Mouse (Mus musculus): ENCODE results near the gene Golga2. TPM values are rescaled to one million over a fixed set of nuclear protein-coding genes. Genes with fewer than 3 reads are reported as not detected.
"Not testable (repeated sequence)": the region's sequence is repeated elsewhere in the genome, so short reads cannot be mapped to it uniquely, and the experiment has no call there.

Gene Golga2
- polyA plus RNA-seq, 1 experiment from 2014 or later = 16.7 TPM

- peaks cover 19% of the 10 kb centered on the region for H3K4me1 ChIP-seq
- WGBS = 73% methylated on average over 6 of the region's 6 CpGs
- no peaks in the 10 kb centered on the region for H3K27me3 ChIP-seq (ENCODE audit: low read depth, poor library complexity, severe bottlenecking)
- H3K36me3 ChIP-seq = peaks cover 46% of the 10 kb centered on the region
- no peaks in the 10 kb centered on the region for H3K9me3 ChIP-seq (replicated peaks)
- peak overlapping the region; percentile 91 for H3K27ac ChIP-seq (replicated peaks)
- DNase-seq (ENCODE audit: low spot score) = no peak
- peak overlapping the region; percentile 96 for H3K4me3 ChIP-seq
Observed at GRCm38 (mm10) chr2:32258887-32259533, 28.2 kb upstream of the Golga2 start.

- H3K36me3 ChIP-seq = peaks cover 38% of the 10 kb centered on the region
- no peaks in the 10 kb centered on the region for H3K27me3 ChIP-seq (ENCODE audit: low read depth, poor library complexity, severe bottlenecking)
- WGBS = under 1% methylated on average over 59 of the region's 59 CpGs
- peak within 1 kb of the TSS; percentile 91 for H3K27ac ChIP-seq (replicated peaks)
- DNase-seq (ENCODE audit: low spot score) = peak; percentile 89
- peak within 1 kb of the TSS; percentile 96 for H3K4me3 ChIP-seq
- H3K9me3 ChIP-seq (replicated peaks) = no peaks in the 10 kb centered on the region
- H3K4me1 ChIP-seq = peaks cover 19% of the 10 kb centered on the region
Observed at GRCm38 (mm10) chr2:32259657-32260417, 27.3 kb upstream of the Golga2 start, which contains the start of gene Uck1. Gene Uck1 (minus strand): TSS chr2:32260159.

- H3K27me3 ChIP-seq (ENCODE audit: low read depth, poor library complexity, severe bottlenecking) = no peaks in the 10 kb centered on the region
- 36% methylated on average over 4 of the region's 4 CpGs for WGBS
- H3K27ac ChIP-seq (replicated peaks) = no peak overlapping the region
- H3K4me1 ChIP-seq = peaks cover 19% of the 10 kb centered on the region
- H3K9me3 ChIP-seq (replicated peaks) = no peaks in the 10 kb centered on the region
- H3K36me3 ChIP-seq = peaks cover 34% of the 10 kb centered on the region
- peak; percentile 42 for DNase-seq (ENCODE audit: low spot score)
- H3K4me3 ChIP-seq = peak overlapping the region; percentile 96
Observed at GRCm38 (mm10) chr2:32260635-32261034, 26.5 kb upstream of the Golga2 start.

- WGBS = 75% methylated on average over 3 of the region's 3 CpGs
- no peak for DNase-seq (ENCODE audit: low spot score)
- Histone ChIP-seq H3K27ac (replicated peaks) (no peak overlapping the region), H3K4me3 (no peak overlapping the region), H3K27me3 (ENCODE audit: low read depth, poor library complexity, severe bottlenecking) (no peaks in the 10 kb centered on the region), H3K9me3 (replicated peaks) (no peaks in the 10 kb centered on the region), H3K4me1 (no peaks in the 10 kb centered on the region), H3K36me3 (peaks cover 43% of the 10 kb centered on the region)
Observed at GRCm38 (mm10) chr2:32275823-32276222, 11.4 kb upstream of the Golga2 start.

- DNase-seq (ENCODE audit: low spot score) = no peak
- Histone ChIP-seq H3K4me1 (peaks cover 11% of the 10 kb centered on the region), H3K36me3 (peaks cover 84% of the 10 kb centered on the region), H3K27ac (replicated peaks) (no peak overlapping the region), H3K27me3 (ENCODE audit: low read depth, poor library complexity, severe bottlenecking) (no peaks in the 10 kb centered on the region), H3K4me3 (no peak overlapping the region), H3K9me3 (replicated peaks) (no peaks in the 10 kb centered on the region)
- WGBS = 92% methylated on average over 2 of the region's 2 CpGs
Observed at GRCm38 (mm10) chr2:32282289-32282688, 4.9 kb upstream of the Golga2 start.

GRCm38 (mm10) chr2:32282727-32283126 lies 4.5 kb upstream of the Golga2 start:
- Histone ChIP-seq H3K27ac (replicated peaks) (no peak overlapping the region), H3K4me3 (no peak overlapping the region), H3K4me1 (peaks cover 12% of the 10 kb centered on the region), H3K27me3 (ENCODE audit: low read depth, poor library complexity, severe bottlenecking) (no peaks in the 10 kb centered on the region), H3K9me3 (replicated peaks) (no peaks in the 10 kb centered on the region), H3K36me3 (peaks cover 80% of the 10 kb centered on the region)
- peak; percentile 42 for DNase-seq (ENCODE audit: low spot score)
- WGBS = 81% methylated on average over 1 of the region's 1 CpGs

- Histone ChIP-seq H3K27me3 (ENCODE audit: low read depth, poor library complexity, severe bottlenecking) (no peaks in the 10 kb centered on the region), H3K36me3 (peaks cover 67% of the 10 kb centered on the region), H3K27ac (replicated peaks) (no peak overlapping the region), H3K4me1 (peaks cover 17% of the 10 kb centered on the region), H3K4me3 (no peak overlapping the region), H3K9me3 (replicated peaks) (no peaks in the 10 kb centered on the region)
- WGBS = 93% methylated on average over 3 of the region's 3 CpGs
- no peak for DNase-seq (ENCODE audit: low spot score)
Observed at GRCm38 (mm10) chr2:32283986-32284385, 3.2 kb upstream of the Golga2 start.

GRCm38 (mm10) chr2:32287923-32288367 lies 761 bp downstream of the Golga2 start, which contains the start of gene Swi5:
Gene Swi5 (minus strand): TSS chr2:32288075.
- under 1% methylated on average over 41 of the region's 41 CpGs for WGBS
- H3K4me3 ChIP-seq = peak within 1 kb of the TSS; percentile 100
- H3K4me1 ChIP-seq = peaks cover 23% of the 10 kb centered on the region
- no peaks in the 10 kb centered on the region for H3K9me3 ChIP-seq (replicated peaks)
- H3K27me3 ChIP-seq (ENCODE audit: low read depth, poor library complexity, severe bottlenecking) = no peaks in the 10 kb centered on the region
- peak within 1 kb of the TSS; percentile 95 for H3K27ac ChIP-seq (replicated peaks)
- peaks cover 36% of the 10 kb centered on the region for H3K36me3 ChIP-seq
- DNase-seq (ENCODE audit: low spot score) = peak; percentile 100

- DNase-seq (ENCODE audit: low spot score) = no peak
- peak overlapping the region; percentile 100 for H3K4me3 ChIP-seq
- no peaks in the 10 kb centered on the region for H3K9me3 ChIP-seq (replicated peaks)
- peak overlapping the region; percentile 95 for H3K27ac ChIP-seq (replicated peaks)
- H3K27me3 ChIP-seq (ENCODE audit: low read depth, poor library complexity, severe bottlenecking) = no peaks in the 10 kb centered on the region
- WGBS = 3% methylated on average over 29 of the region's 29 CpGs
- peaks cover 23% of the 10 kb centered on the region for H3K4me1 ChIP-seq
- H3K36me3 ChIP-seq = peaks cover 37% of the 10 kb centered on the region
Observed at GRCm38 (mm10) chr2:32288371-32288931, 1.3 kb downstream of the Golga2 start.

- Histone ChIP-seq H3K4me1 (peaks cover 23% of the 10 kb centered on the region), H3K27me3 (ENCODE audit: low read depth, poor library complexity, severe bottlenecking) (no peaks in the 10 kb centered on the region), H3K27ac (replicated peaks) (no peak overlapping the region), H3K4me3 (peak overlapping the region; percentile 100; the same call in 1 of the 2 replicates), H3K9me3 (replicated peaks) (no peaks in the 10 kb centered on the region), H3K36me3 (peaks cover 32% of the 10 kb centered on the region)
- no peak for DNase-seq (ENCODE audit: low spot score)
Observed at GRCm38 (mm10) chr2:32289578-32289977, 2.4 kb downstream of the Golga2 start.

- Histone ChIP-seq H3K27ac (replicated peaks) (no peak overlapping the region), H3K36me3 (peaks cover 64% of the 10 kb centered on the region), H3K4me1 (peaks cover 2% of the 10 kb centered on the region), H3K9me3 (replicated peaks) (no peaks in the 10 kb centered on the region), H3K27me3 (ENCODE audit: low read depth, poor library complexity, severe bottlenecking) (no peaks in the 10 kb centered on the region), H3K4me3 (no peak overlapping the region)
- 90% methylated on average over 8 of the region's 8 CpGs for WGBS
- no peak for DNase-seq (ENCODE audit: low spot score)
Observed at GRCm38 (mm10) chr2:32294348-32294747, 7.2 kb downstream of the Golga2 start.

- WGBS = 83% methylated on average over 3 of the region's 3 CpGs
- Histone ChIP-seq H3K4me1 (no peaks in the 10 kb centered on the region), H3K27ac (replicated peaks) (no peak overlapping the region), H3K9me3 (replicated peaks) (no peaks in the 10 kb centered on the region), H3K4me3 (no peak overlapping the region), H3K27me3 (ENCODE audit: low read depth, poor library complexity, severe bottlenecking) (no peaks in the 10 kb centered on the region), H3K36me3 (peaks cover 74% of the 10 kb centered on the region)
- no peak for DNase-seq (ENCODE audit: low spot score)
Observed at GRCm38 (mm10) chr2:32295285-32295684, 8.1 kb downstream of the Golga2 start.

- not testable (repeated sequence) for H3K27ac ChIP-seq (replicated peaks); H3K4me1 ChIP-seq; H3K4me3 ChIP-seq; DNase-seq (ENCODE audit: low spot score); H3K9me3 ChIP-seq (replicated peaks); H3K27me3 ChIP-seq (ENCODE audit: low read depth, poor library complexity, severe bottlenecking)
- H3K36me3 ChIP-seq = peaks cover 78% of the 10 kb centered on the region
- 85% methylated on average over 2 of the region's 2 CpGs for whole genome bisulfite sequencing
Observed at GRCm38 (mm10) chr2:32295842-32296241, 8.7 kb downstream of the Golga2 start.
